Mouse (Mus musculus) A20 (cell line): ENCODE measurements around the gene Rapgefl1.

Source experiments
- DNase-seq: peaks from one replicate; pipeline ENCODE4 v3.0.0-alpha.2; 2011; ENCODE audit warnings: low read depth, low spot score

Rapgefl1 gene

DNA sequence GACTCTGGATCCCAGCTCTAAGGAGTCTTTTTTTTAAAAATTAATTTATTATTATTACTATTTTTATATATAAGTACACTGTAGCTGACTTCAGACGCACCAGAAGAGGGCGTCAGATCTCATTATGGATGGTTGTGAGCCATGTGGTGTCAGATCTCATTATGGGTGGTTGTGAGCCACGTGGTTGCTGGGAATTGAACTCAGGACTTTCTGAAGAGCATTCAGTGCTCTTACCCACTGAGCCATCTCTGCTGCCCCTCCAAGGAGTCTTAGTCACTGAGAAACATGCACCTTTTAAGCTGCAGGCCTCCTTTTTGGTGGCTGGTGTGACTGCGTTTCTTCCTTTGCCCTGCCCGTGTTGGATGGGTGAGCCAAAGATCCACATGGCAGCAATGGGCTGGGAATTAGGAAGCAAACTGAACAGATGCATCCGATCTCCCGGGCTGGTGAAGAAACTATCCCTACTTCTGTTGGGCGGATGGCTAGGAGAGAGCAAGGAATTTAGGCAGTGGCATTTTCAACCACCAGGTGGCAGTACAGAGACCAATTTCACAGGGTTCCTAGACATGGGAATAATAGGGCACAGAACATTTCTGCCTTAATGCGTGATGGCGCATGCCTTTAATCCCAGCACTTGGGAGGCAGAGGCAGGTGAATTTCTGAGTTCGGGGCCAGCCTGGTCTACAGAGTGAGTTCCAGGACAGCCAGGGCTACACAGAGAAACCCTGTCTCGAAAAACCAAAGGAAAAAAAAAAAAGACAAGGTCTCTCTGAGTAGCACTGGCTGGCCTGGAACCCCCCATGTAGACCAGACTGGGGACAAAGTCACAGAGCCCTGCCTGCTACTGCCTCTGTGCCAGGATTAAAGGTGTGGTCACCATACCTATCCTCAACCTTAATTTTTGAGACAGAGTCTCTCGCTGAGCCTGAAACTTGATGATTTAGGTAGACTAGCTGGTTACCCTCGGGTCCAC is 22.5 kb downstream of the Rapgefl1 start:
- DNase-seq = peak; percentile 72

DNA sequence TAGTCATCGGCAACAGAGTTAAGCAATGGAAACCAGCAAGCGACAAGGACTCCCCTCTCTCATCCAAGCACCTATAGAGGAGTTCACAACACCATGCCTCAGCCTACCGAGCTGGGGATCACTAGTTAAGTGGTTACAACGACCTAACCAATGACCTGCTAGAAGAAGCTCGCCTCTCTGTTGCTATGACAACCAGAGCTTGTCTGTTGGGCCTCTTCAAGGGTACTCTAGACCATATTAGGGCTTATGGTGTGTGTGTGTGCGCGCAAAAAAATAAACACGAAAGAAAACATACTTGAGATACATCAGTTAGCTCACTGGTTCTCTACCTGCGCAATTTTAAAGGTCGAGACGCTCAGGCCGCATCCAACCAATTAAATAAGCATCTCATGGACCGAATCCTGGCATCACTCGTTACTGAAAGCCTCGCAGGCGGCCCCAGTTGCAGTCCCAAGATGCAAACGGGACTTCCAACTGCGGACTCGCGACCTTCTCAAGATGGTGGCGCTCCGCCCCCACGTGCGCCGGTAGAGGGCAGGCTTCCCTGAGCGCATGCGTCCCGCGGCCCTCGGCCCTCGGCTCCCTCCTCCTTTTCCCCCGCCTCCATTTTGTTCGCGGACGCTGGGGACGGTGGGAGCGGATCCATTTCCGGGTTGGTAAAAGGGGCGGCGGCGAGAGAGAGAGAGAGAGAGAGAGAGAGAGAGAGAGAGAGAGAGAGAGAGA is 26.6 kb downstream of the Rapgefl1 start, which contains the start of gene Wipf2:
Gene Wipf2, plus strand, starts transcription at position 611 of the 723 bp plus-strand sequence.
- DNase-seq = peak; percentile 97

DNA sequence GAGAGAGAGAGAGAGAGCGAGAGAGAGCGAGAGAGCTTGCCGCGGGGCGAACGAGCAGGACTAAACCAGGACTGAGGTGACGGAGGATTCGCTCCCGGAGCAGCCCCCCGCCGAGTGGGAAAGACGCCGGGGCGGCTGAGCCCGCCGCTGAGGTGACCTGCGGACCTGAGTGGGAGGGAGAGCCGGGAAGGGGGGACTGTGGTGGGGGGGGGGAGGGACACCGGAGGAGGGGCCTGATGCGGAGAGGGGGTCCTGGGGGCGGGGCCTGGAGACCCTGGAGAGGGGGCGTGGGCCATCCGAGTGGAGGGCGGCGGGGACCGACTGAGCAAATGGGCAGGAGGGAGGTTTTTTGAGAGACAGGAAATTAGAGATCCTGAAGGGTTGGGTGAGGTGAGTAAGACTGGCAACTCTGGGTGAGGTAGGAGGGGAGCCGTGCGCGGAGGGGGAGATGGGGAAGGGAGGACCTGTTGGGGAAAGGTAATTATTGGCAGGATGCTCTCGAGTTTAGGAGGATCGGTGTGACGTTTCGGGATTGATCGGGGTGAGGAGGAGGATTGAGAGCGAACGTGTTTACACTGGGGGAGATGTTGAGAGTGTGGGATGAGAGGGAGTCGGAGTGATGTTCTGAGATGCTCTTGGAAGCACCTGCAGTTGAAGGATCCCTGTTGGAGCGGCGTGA is 27.3 kb downstream of the Rapgefl1 start:
- peak; percentile 66 for DNase-seq

DNA sequence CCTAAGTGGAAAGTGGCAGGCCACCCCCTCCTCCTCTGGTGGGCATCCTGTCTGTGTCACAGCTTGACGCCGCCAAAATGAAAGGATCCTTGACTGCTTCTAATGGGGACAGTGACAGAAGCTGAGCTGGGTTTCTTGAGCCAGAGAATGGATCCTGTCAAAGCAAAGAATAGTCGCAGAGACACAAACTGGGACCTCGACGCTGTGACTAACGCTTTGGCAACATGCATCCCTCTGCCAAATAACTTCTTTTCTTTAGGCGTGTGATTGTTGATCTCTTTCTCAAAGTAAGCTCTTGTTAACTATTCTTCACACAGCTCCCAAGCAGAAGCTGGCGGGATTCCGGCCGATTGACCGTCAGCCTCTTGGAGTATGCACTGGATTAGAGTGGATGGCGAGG is 30.7 kb downstream of the Rapgefl1 start:
- DNase-seq = no peak

DNA sequence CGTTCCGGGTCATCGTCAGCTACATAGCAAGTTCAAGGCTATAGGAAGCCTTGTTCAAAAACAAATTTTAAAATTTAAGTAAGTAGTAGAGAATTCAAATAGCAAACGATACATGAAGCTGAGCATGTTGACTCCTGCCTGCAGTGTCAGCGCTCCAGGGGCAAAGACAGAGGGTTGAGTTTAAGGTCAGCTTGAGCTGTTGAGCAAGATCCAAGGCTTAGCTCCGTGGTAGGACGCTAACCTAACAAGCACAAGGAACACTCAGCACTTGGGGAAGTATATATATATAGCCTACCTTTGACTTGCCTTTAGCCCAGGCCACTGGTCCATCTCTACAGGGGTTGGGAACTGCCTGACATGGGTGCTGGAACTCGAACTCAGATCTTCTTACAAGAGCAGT is 33.3 kb downstream of the Rapgefl1 start:
- no peak for DNase-seq

DNA sequence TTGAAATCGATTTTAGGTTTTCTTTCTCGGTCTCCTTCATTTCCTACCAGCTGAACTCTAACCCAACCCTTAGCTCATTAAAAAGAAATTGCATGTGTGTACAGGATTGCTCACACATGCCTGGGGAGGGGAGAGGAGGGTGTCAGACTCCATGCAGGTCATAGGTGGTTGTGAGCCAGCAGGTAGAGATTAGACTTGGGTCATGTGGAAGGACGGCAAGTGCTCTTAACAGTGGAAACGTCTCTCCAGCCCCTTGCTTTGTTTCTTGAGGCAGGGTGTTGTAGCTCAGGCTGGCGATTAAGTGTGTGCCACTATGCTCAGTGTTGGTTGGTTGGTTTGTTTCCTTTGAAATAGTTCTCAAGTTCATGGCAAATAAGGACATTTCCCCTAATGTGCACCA is 34.2 kb downstream of the Rapgefl1 start:
- DNase-seq = no peak

DNA sequence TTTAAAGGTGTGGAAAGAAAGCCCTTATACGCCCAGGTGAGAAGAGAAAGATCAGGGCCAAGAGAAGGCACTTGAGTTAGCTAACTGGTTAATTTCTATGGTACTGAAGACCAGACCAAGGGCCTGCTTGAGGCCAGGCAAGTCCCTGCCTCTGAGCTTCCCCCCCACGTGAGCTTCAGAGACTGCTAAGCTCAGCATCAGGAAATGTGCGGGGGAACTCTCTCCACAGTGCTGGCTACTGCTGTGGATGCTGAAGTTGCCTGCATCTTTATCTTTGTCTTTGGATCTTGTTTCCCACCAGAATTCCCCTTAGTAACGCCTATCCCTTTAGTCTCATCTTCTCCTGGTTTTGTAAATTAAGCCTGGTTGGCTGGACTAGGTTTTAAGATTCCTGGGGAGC is 34.8 kb downstream of the Rapgefl1 start:
- no peak for DNase-seq

DNA sequence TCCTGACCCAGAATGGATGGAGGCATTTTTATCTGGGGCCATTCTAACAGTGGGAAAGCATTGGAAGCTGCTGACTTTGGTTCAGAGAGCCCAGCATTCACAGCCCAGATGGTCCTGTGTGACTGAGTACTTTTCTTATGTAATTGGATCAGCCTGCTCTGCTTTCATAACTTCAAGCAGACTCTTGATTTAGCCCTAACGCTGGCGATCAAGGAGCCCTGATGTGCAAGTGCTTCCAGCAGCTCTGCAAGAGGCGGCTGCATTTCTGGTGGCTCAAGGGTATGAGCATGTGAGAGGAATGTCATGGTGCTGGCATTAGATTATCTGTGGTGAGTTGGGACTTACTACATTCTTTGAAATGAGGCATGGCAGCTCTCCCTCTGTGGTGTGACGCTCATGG is 35.5 kb downstream of the Rapgefl1 start:
- DNase-seq = no peak

DNA sequence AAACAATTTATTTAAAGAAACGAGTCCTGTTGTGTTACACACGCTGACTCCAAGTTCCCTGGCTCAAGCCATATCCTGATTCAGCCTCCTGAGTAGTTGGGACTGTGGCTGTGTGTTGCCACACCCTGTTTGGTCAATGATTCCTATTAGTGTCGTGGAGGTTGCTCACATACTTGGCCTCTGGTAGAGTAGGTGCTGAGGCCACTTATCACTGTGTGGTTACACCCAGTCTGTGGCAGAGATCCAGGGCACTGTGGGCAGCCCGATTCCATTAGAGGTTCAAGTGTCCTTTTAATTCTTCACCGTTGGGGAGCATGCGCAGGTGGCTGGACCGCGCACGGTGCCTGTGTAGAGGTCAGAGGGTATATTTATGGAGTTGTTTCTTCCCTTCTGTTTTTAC is 37.3 kb downstream of the Rapgefl1 start:
- DNase-seq = no peak

DNA sequence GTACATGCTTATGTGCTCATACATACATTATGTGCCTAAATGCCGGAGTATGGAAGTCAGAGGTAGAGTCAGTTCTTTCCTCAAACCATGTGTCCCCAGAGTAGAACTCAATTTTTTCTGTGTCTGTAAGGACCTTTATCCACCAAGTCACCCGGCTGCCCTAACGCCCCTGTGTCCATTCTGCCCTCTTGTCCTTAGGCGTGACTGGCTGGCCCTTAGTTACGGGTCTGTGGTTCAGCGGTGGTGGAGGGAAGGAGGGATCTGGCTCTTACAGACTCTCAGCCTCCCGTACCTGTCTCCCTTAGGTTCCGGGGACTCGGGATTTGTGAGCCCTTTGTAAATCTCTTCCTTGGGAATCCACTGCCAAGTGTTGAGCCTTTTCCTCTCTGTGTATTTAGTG is 40.4 kb downstream of the Rapgefl1 start:
- DNase-seq = no peak

DNA sequence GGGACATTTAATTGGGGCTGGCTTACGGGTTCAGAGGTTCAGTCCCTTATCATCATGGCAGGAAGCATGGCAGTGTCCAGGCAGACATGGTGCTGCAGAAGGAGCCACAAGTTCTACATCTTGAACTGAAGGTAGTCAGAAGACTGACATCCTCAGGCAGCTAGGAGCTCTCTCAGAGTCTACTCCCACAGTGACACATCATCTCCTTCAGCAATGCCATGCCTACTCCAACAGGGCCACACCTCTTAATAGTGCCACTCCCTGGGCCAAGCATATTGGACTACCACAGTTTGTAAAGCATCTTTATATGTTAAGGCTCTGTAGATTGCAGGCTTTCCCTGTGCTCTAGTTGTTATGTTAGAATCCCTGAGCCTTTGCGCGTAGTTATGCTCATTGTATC is 51.1 kb downstream of the Rapgefl1 start:
- DNase-seq = no peak

DNA sequence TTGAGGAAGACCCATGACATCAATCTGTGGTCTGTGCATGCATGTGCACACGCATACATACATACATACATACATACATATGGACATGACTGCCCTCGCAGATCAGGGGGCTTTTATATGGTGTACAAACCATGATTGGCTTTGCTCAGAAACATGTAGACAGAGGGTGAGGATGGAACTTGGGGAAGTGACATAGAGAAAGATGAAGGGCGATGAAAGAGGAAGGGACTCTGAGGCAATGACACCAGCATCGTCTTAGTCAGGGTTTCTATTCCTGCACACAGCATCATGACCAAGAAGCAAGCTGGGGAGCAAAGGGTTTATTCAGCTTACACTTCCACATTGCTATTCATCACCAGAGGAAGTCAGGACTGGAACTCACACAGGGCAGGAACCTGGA is 52.5 kb downstream of the Rapgefl1 start:
- DNase-seq = peak; percentile 12

DNA sequence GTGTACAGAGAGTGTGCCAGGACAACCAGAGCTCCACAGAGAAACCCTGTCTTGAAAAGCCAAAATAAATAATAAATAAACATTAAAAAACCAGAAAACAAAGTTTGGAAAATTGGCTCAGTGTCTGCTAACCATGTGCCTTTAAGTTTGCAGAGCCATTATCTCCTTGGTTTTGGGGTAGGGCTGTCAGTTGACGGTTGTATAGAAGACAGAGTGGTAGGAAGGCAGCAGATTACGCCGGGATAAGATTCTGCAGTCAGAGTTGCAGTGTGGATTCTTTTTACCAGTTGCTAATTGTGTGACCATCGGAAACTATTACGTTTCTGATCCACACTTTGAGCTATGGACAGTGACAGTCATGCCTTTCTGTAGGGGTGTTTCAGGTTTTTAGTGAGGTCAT is 53.4 kb downstream of the Rapgefl1 start:
- DNase-seq = no peak

DNA sequence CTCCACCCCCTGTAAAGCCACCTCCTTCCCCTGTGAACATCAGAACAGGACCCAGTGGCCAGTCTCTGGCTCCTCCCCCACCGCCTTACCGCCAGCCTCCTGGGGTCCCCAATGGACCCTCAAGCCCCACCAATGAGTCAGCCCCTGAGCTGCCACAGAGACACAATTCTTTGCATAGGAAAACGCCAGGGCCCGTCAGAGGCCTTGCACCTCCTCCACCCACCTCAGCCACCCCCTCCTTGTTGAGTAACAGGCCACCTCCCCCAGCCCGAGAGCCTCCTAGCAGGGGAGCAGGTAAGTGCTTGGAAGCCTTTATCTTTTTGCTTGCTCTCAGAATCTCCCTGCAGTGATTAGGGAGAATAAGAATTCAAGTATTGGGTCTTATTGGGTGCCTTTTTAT is 55.8 kb downstream of the Rapgefl1 start:
- no peak for DNase-seq

DNA sequence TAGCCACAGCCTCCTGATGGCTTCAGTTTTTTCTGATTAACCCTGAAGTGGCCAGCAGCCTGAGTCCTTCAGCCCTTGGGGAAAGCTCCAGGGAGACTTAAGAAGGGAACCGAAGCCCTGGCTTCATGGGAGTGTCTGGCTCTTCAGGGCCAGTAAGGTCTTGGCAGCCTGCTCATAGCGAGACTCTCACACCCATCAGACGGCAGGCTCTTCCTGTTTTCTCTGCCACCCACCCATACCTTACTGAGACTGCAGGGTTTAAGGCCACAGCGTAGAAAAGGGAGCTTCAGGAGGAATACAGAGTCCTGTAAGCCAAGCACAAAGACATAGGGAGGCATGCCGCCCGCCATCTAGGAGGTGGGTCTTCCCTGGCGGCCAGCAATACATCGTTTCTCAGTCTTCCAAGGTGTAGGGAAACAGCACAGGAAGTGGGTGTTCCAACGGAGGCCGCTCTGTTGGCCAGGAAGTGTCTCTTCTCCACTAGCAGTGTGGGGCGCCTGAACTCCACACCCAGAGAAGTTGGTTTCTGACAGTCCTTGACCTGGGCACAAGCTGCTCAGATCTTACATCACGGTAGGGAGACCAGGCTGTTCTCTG is 64.0 kb downstream of the Rapgefl1 start:
- no peak for DNase-seq

DNA sequence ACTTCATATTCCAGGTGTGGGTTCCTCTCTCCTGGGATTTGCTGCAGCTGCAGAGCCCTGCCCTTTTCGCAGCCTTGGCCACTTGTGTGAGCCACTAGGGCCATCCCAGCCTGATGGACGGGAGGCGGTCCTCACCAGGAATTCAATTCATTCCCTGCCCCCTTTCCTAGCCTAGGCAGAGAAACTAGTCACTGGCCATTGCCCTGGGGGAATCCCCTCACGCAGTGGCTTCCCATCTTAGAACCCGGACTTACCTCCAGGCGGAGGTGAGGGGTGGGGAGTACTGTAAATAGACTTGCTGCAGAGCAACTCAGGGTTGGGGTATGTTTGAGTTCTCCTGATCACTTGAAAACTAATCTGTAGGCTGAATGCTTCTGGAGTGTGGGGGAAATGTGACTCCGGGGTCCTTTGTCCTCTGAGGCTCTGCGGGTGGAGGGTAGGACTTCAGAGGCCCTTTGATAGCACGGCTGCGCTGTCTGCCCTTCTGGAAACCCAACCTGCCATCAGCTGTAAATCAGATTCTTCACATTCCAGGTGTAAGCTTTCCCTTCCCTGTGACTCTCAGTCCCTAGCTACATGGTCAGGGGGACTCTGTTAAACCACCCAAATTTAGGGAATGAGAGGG is 66.1 kb downstream of the Rapgefl1 start:
- DNase-seq = no peak
